Mouse (Mus musculus): ENCODE results near the gene Pawr.

DNA sequence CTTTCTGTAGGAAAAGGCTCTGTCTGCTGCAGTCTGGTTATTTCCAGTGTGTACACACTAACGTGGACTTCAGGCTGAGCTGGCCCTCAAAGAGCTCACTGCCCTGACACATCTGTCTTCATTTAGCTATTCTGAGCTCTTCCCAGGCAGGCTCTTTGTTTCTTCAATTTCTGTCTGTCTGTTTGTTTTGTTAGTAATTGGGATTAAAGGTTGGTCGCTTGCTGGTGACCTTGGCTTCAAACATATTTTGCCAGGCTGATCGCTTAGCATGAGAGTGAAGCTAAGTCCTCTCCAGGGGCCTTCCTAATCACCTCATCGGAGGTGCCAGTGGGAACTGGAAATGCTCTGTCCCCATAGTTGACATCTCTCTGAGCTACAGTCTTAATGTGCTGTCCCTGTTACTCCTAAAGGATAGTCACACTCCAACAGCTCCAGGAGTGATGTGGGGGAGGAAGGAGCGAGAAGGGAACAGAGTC lies 53.6 kb downstream of the Pawr start:
- TF ChIP-seq MAFK (IDR thresholded peaks at IDR 0.05; ENCODE audit: insufficient read depth, low read depth, low read length) (no peak), HCFC1 (IDR thresholded peaks at IDR 0.05; ENCODE audit: borderline replicate concordance, insufficient read depth, low read length) (no peak), ZNF384 (IDR thresholded peaks at IDR 0.05; ENCODE audit: low read depth, low read length) (no peak), ZC3H11A (IDR thresholded peaks at IDR 0.05; ENCODE audit: borderline replicate concordance, low read depth, low read length) (no peak), CHD2 (IDR thresholded peaks at IDR 0.05; ENCODE audit: low read depth, low read length) (no peak)
